Mouse (Mus musculus): ENCODE measurements around the gene March4. TPM values are rescaled to one million over a fixed set of nuclear protein-coding genes. Genes with fewer than 3 reads are reported as not detected.

The March4 gene
- 0.10 and 0.13 TPM in 2 replicates for polyA plus RNA-seq (2014; fragmentation: Nextera tagmentation; extraction: Ambion mirVana)

DNA sequence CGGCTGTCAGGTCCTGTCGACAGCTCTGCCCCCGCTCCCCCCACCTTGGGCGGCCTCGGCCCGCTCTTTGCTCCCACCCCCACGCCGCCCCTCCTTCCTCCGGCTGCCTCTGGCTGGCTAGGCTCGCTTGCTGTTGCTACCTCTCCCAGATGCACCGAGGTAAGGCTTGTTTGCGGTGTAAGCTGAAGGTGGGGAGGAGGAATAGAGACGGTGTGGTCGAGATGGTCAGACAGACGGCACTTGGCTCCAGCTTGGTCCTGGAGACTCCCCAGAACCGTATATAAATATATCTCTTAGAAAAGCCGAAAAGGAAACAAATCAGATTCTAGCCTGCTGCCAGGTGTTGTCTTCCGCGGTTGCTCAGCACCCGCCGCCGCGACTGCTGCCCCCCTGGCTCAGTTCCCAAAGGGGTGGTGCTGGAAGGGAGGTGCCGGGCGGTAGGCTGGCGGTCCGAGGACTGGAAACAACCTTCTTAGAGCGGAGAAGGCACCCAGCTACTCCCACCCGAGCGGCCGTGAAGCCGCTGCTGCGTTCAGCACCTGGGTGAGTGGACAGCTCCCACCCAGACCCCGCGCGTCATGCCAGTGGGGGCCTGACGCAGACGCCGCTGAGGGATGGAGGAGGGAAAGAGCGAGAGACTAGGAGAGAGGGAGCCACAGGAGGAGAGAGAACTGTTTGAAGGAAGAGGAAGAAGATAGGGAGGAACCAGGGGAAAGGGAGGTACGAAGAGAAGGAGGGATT is at the start of gene March4:
March4 (minus strand) TSS at position 320 of the 741 bp plus-strand sequence.
- H3K27ac ChIP-seq (ENCODE audit: low read length) = no peak within 1 kb of the TSS
- ATAC-seq (ENCODE audit: insufficient number of reproducible peaks, insufficient read depth, low FRiP score, low read depth) = peak; percentile 76; the same call in 1 of the 2 replicates
- peak within 1 kb of the TSS; percentile 26 for H3K4me3 ChIP-seq (ENCODE audit: low read depth, low read length)
- no peaks in the 10 kb centered on the region; the same call in 1 of the 2 replicates for H3K4me1 ChIP-seq (ENCODE audit: control insufficient read depth, insufficient read depth, low read length)
- no peak within 1 kb of the TSS for H3K9ac ChIP-seq (replicated peaks; ENCODE audit: low read depth, low read length)
- WGBS = 1% methylated on average over 41 of the region's 41 CpGs
- no peaks in the 10 kb centered on the region for H3K9me3 ChIP-seq (ENCODE audit: control insufficient read depth, low read depth, low read length)
- H3K4me2 ChIP-seq (replicated peaks; ENCODE audit: low read depth, low read length) = peak within 1 kb of the TSS; percentile 55
- no peaks in the 10 kb centered on the region for H3K36me3 ChIP-seq (ENCODE audit: control insufficient read depth, insufficient read depth, low read length)
- H3K27me3 ChIP-seq (ENCODE audit: control insufficient read depth, insufficient read depth, low read length) = peaks cover 7% of the 10 kb centered on the region

DNA sequence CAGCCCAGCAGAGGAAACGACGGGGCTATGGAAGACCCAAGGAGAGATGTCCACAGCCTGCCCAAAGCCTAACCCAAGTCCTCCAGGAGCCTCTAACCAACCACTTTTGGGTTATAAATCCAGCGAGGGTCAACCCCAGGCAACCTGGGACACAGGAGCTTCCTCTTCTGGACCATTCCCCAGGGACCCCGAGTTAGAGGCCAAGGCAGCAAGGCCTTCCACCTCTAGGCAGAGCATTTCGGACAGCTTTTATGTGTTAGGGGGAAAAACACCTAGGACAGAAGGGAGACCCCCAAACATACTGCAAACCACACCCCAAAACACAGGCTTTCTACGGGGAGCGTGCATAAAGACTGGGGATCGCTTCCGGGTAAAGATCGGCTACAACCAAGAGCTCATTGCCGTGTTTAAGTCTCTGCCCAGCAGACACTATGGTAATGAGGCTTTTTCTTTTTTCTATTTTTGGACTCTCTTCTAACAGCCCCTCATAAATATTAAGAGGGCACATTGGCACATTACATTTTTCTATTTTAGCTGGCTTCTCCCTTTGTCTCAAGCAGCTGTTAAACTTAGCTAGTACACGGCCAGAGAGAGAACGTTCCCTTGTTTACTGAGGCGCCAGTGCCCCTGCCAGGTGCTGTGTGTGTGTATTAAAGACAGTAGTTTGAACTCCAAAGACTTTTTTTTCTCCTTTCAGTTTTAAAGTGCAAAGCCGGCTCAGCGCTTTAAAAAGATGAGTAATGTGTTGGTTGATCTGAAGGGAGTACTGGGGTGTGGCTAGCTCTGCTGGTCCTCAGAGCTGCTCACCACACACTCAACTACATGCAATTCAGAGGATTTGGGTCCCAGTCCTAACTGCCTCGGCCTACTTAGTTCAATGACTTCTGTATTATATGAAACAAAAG is 49.5 kb upstream of the March4 start:
- H3K4me1 ChIP-seq (ENCODE audit: control insufficient read depth, insufficient read depth, low read length) = peaks cover 5% of the 10 kb centered on the region; the same call in 1 of the 2 replicates
- no peak overlapping the region for H3K27ac ChIP-seq (ENCODE audit: low read length)
- H3K9me3 ChIP-seq (ENCODE audit: control insufficient read depth, low read depth, low read length) = no peaks in the 10 kb centered on the region
- H3K36me3 ChIP-seq (ENCODE audit: control insufficient read depth, insufficient read depth, low read length) = peaks cover 31% of the 10 kb centered on the region
- no peak overlapping the region for H3K9ac ChIP-seq (replicated peaks; ENCODE audit: low read depth, low read length)
- H3K27me3 ChIP-seq (ENCODE audit: control insufficient read depth, insufficient read depth, low read length) = no peaks in the 10 kb centered on the region
- no peak for ATAC-seq (ENCODE audit: insufficient number of reproducible peaks, insufficient read depth, low FRiP score, low read depth)
- H3K4me3 ChIP-seq (ENCODE audit: low read depth, low read length) = no peak overlapping the region
- H3K4me2 ChIP-seq (replicated peaks; ENCODE audit: low read depth, low read length) = no peak overlapping the region
- 91% methylated on average over 17 of the region's 17 CpGs for WGBS

DNA sequence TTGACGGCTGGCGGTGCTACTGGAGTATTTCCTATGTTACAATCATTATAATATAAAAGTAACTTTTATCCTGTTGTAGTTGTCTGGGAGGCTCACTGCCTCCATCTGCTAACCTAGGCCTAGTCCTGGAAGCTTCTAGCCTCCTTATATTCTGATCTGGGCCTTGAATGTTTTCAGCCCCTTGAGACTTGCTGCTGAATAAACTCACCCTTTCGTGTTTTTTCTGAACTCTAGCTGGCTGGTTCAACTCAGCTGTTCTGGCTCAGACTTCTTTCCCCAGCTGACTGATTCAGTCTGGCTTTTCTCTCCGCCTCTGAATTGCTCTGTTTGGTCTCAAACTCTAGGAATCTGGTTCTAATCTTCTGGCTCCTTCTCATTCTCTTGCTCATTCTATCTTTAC is 47.2 kb upstream of the March4 start:
- WGBS = 71% methylated on average over 4 of the region's 4 CpGs
- H3K27me3 ChIP-seq (ENCODE audit: control insufficient read depth, insufficient read depth, low read length) = no peaks in the 10 kb centered on the region
- peaks cover 5% of the 10 kb centered on the region; the same call in 1 of the 2 replicates for H3K4me1 ChIP-seq (ENCODE audit: control insufficient read depth, insufficient read depth, low read length)
- no peak overlapping the region for H3K9ac ChIP-seq (replicated peaks; ENCODE audit: low read depth, low read length)
- peak overlapping the region; percentile 73 for H3K27ac ChIP-seq (ENCODE audit: low read length)
- ATAC-seq (ENCODE audit: insufficient number of reproducible peaks, insufficient read depth, low FRiP score, low read depth) = no peak
- peaks cover 21% of the 10 kb centered on the region for H3K36me3 ChIP-seq (ENCODE audit: control insufficient read depth, insufficient read depth, low read length)
- peak overlapping the region; percentile 61 for H3K4me3 ChIP-seq (ENCODE audit: low read depth, low read length)
- H3K4me2 ChIP-seq (replicated peaks; ENCODE audit: low read depth, low read length) = peak overlapping the region; percentile 60
- H3K9me3 ChIP-seq (ENCODE audit: control insufficient read depth, low read depth, low read length) = no peaks in the 10 kb centered on the region

DNA sequence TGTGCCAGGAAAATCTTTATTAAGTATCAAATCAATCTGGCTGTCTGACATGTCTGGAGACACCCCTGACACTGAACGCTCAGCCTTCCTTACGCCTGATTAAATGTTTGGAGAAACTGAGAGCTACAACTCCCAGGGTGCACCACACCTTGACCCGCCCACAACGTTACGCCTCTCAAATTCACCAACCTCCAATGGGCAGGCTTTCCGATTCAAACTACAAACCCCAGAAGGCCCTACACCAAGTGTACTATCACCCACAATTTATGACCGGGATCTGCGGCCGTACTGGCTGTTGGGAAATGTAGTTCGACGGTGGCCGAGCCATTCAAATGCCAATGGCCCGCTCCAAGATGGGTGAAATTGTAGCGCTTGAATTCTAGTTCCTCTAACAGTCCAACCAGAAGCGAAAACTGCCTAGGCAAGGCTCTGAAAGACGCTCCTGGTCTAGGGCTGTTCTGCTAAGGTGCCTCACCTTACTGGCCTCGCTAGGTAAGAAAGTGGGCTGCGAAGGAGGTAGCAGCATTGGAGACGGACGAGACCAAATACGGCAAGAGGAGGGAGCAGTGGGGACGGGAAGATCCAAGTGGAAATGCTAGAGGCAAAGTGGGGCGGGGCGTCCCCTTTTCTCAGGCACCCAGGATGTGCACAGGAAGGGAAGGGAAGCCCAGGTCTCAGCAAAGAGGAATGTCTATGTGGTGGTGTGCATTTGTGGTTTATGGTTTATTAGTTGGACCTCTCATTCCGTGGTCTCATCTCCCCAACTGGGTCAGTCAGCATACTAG is 46.4 kb upstream of the March4 start, which contains the start of gene Smarcal1:
Smarcal1 (plus strand) TSS at position 305 of the 785 bp plus-strand sequence.
- ATAC-seq (ENCODE audit: insufficient number of reproducible peaks, insufficient read depth, low FRiP score, low read depth) = peak; percentile 99
- WGBS = under 1% methylated on average over 25 of the region's 25 CpGs
- peak within 1 kb of the TSS; percentile 60 for H3K4me2 ChIP-seq (replicated peaks; ENCODE audit: low read depth, low read length)

DNA sequence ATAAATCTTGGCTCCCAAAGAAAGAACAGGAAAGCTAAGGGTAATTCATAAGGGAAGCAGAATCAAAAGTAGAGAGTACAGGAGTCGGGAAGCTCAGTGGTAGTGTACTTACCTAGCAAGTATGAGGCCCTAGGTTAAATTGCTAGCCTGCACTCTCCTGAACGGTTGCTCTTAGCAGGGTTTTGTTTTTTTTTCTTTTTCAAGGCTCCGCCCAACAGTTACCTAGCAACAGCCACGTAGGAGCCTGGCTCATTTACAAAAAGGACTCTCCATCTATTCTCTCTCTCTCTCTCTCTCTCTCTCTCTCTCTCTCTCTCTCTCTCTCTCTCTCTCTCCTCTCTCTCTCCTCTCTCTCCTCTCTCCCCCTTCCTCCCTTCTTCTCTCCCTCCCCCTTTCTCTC is 42.1 kb upstream of the March4 start:
- no peak overlapping the region for H3K4me3 ChIP-seq (ENCODE audit: low read depth, low read length)
- H3K4me2 ChIP-seq (replicated peaks; ENCODE audit: low read depth, low read length) = no peak overlapping the region
- peaks cover 5% of the 10 kb centered on the region; the same call in 1 of the 2 replicates for H3K4me1 ChIP-seq (ENCODE audit: control insufficient read depth, insufficient read depth, low read length)
- H3K9ac ChIP-seq (replicated peaks; ENCODE audit: low read depth, low read length) = no peak overlapping the region
- H3K27ac ChIP-seq (ENCODE audit: low read length) = no peak overlapping the region
- no peak for ATAC-seq (ENCODE audit: insufficient number of reproducible peaks, insufficient read depth, low FRiP score, low read depth)
- no peaks in the 10 kb centered on the region for H3K36me3 ChIP-seq (ENCODE audit: control insufficient read depth, insufficient read depth, low read length)
- 28% methylated on average over 4 of the region's 4 CpGs for WGBS
- H3K27me3 ChIP-seq (ENCODE audit: control insufficient read depth, insufficient read depth, low read length) = no peaks in the 10 kb centered on the region
- no peaks in the 10 kb centered on the region for H3K9me3 ChIP-seq (ENCODE audit: control insufficient read depth, low read depth, low read length)

More for the DNA sequence above, 46.4 kb upstream of the March4 start, which contains the start of gene Smarcal1:
- H3K27ac ChIP-seq (ENCODE audit: low read length) = peak within 1 kb of the TSS; percentile 73
- peaks cover 19% of the 10 kb centered on the region for H3K36me3 ChIP-seq (ENCODE audit: control insufficient read depth, insufficient read depth, low read length)
- peak within 1 kb of the TSS; percentile 61 for H3K4me3 ChIP-seq (ENCODE audit: low read depth, low read length)
- peak within 1 kb of the TSS; percentile 34 for H3K9ac ChIP-seq (replicated peaks; ENCODE audit: low read depth, low read length)
- H3K4me1 ChIP-seq (ENCODE audit: control insufficient read depth, insufficient read depth, low read length) = peaks cover 5% of the 10 kb centered on the region; the same call in 1 of the 2 replicates
- no peaks in the 10 kb centered on the region for H3K9me3 ChIP-seq (ENCODE audit: control insufficient read depth, low read depth, low read length)
- no peaks in the 10 kb centered on the region for H3K27me3 ChIP-seq (ENCODE audit: control insufficient read depth, insufficient read depth, low read length)

DNA sequence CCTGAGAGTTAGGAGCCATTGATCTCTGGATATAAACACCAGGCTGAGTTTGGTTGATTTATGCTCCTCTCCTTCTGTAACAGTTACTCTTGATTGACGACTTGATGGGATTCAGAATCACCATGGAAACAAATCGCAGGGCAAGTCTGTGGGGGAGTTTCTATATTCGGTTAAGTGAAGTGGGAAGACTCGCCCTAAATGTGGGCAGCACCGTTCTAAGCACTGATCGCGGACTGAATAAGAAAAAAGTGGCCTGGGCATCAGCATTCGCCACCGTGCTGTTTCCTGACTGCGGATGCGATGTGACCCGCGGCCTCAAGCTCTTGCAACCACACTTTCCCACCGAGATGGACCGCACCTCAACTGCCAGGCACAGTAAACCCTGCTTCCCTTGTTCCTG is 41.6 kb upstream of the March4 start:
- Histone ChIP-seq H3K27me3 (ENCODE audit: control insufficient read depth, insufficient read depth, low read length) (no peaks in the 10 kb centered on the region), H3K9me3 (ENCODE audit: control insufficient read depth, low read depth, low read length) (no peaks in the 10 kb centered on the region), H3K9ac (replicated peaks; ENCODE audit: low read depth, low read length) (no peak overlapping the region), H3K27ac (ENCODE audit: low read length) (no peak overlapping the region), H3K4me2 (replicated peaks; ENCODE audit: low read depth, low read length) (no peak overlapping the region), H3K4me1 (ENCODE audit: control insufficient read depth, insufficient read depth, low read length) (0 out of 2 replicates have a peak, but pooled peaks cover 3% of the 10 kb centered on the region), H3K36me3 (ENCODE audit: control insufficient read depth, insufficient read depth, low read length) (no peaks in the 10 kb centered on the region), H3K4me3 (ENCODE audit: low read depth, low read length) (no peak overlapping the region)
- 37% methylated on average over 15 of the region's 15 CpGs for WGBS
- no peak for ATAC-seq (ENCODE audit: insufficient number of reproducible peaks, insufficient read depth, low FRiP score, low read depth)

DNA sequence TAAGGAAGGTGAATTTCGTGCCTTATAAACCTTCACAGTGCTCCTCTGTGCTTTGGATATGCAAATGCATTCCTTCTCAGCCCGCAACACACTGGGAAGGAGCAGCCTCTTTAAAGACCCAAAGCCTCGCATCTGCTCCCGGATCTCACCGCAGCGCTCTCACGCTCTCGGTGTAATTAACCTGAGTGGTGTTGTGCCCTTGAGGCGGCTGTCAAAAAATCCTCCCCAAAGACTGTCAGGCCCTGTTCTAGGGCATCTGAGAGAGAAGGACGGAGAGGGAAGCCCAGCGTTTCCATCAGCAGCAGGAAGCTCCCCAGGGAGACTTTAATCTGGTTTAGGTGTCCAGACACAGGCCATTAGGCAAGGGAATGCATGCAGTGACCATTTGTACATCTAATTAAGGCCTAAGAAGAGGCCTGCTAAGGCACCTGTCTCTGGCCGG is 40.8 kb upstream of the March4 start:
- Histone ChIP-seq H3K9ac (replicated peaks; ENCODE audit: low read depth, low read length) (no peak overlapping the region), H3K4me2 (replicated peaks; ENCODE audit: low read depth, low read length) (peak overlapping the region; percentile 20; the same call in 1 of the 2 replicates), H3K27me3 (ENCODE audit: control insufficient read depth, insufficient read depth, low read length) (no peaks in the 10 kb centered on the region), H3K4me3 (ENCODE audit: low read depth, low read length) (no peak overlapping the region), H3K9me3 (ENCODE audit: control insufficient read depth, low read depth, low read length) (no peaks in the 10 kb centered on the region), H3K27ac (ENCODE audit: low read length) (no peak overlapping the region), H3K36me3 (ENCODE audit: control insufficient read depth, insufficient read depth, low read length) (no peaks in the 10 kb centered on the region), H3K4me1 (ENCODE audit: control insufficient read depth, insufficient read depth, low read length) (0 out of 2 replicates have a peak, but pooled peaks cover 3% of the 10 kb centered on the region)
- ATAC-seq (ENCODE audit: insufficient number of reproducible peaks, insufficient read depth, low FRiP score, low read depth) = no peak
- 15% methylated on average over 12 of the region's 12 CpGs for WGBS

Data from stomach, embryonic 14.5 days (tissue).